Mouse (Mus musculus) layer of hippocampus, postnatal 14 days (tissue): ENCODE measurements around the gene Cyp2c69. TPM values are rescaled to one million over a fixed set of nuclear protein-coding genes. Genes with fewer than 3 reads are reported as not detected.
"Not testable (repeated sequence)": the region's sequence is repeated elsewhere in the genome, so short reads cannot be mapped to it uniquely, and the experiment has no call there.

Source experiments
- DNase-seq, 2 experiments: peaks; one replicate each; pipeline ENCODE4 v3.0.0; 2021 to 2022; ENCODE audit warnings: low spot score in 2 of 2, mixed read lengths in 1 of 2
- long read RNA-seq, 2 experiments: library from polyadenylated mRNA; stranded (forward); transcript quantifications; one replicate each; pipeline ENCODE4 v2.0.0; 2021
- total RNA-seq, 2 experiments: library from RNA; stranded (reverse); gene quantifications; 2 replicates each; pipeline ENCODE4 v1.2.3; 2021

Cyp2c69 gene
- not detected for total RNA-seq
- long read RNA-seq, experiment 1: 0 reads
- long read RNA-seq, experiment 2: 0 reads

DNA sequence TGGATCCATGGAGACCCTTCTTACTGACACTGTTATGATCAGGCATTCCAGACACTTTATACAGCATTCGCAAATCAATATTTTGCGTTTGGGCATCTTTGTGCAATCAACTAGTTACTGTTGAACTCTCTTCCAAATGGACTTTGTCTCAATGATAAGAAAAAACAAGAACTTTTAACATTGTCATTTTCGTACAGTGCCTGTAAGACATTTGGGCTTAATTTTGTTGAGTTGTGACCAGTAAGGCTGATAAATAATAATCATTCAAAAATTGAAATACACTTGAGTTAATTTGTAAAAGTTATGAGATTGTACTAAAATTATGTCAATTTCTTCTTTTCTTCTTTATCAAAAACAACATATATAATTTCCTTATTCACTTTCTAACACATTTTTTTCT is at the start of gene Cyp2c69:
Gene Cyp2c69, minus strand, starts transcription at position 101 of the 400 bp plus-strand sequence.
- not testable (repeated sequence) for DNase-seq

DNA sequence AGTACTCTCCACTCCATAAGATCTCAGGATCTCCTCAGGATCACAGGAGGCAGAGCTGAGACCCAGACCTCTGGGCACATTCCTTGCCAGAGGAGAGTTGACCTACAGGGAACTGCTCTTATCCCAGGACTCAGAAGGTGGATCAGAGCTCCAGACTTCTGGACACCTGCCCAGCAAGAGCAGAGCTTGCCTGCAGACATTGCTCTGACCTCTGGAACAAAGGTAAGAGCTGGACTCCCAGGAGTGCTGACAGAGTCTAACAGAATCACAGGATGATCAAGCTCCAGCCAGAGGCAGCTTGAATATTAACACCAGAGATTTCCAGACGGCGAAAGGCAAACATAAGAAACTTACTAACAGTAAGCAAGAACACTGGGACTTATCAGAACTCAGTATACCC is 48.8 kb upstream of the Cyp2c69 start:
- no peak for DNase-seq

DNA sequence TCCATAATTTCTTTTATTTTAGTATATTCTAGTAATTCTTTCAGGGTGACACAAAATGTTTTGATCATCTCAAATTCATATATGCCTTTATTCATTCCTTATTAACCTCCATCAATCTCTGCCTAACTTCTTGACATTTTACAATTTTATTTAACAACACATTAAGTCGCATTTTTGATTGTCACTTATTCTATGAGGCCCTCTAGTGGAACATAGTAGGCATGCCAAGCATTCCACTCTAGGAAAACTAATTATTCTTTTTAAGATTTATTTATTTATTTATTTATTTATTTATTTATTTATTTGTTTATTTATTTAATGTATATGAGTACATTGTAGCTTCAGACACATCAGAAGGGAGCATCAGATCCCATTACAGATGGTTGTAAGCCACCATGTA is 43.4 kb upstream of the Cyp2c69 start:
- no peak for DNase-seq

DNA sequence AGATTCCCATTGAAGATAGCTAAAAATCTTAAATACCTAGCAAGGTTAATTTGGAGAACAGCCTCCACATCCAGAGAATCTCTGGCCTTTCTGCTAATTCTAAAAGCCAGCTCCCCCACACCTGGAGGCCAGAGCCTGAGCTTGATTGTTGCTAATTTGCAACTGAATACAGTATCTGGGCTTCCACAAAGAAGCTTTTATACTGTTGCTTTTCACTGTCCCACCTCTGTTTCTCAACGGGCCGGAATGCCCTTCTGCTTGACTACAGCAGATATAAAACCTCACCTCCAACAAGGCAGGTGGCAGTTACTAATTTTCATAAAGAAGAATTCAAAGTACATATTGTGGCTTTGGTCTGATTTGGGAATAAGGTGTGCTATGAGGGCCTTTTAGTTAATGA is 15.1 kb upstream of the Cyp2c69 start:
- no peak for DNase-seq

DNA sequence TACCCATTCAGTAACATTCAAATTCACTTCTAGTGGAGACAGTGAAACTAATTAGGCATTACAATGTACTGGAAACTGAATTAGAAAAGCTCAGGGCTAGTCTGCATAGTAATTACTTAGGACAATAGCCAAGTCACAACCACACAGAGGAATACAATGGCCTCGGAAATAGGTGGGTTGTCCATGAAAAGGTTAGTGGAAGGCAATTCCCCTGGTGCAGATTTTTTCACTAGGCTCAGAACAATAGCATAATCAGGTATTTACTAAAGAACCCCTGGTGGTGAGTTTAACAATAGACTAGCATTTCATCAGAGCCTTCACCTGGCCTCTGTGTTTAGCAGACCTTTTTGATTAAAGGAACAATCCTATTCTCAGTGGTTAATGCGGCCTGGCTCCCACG is 3.5 kb upstream of the Cyp2c69 start:
- DNase-seq: not testable (repeated sequence)

DNA sequence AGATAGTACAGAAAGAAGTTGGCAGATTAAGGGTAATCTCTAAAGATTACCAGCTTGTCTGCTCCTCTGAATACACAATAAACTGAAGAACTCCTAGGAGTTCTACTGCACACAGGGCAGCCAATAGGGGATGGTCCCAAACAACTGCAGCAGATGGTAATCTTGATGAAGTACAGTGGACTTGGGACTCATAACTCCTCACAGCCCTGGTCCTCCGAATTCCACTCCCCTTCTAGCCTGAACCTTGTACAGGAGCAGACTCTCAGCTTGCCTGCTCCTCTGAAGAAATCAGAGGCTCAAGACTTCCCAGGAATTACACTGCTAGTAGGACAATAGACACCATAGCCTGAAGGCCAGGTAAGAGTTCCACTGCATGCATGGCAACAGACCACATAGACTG is 20.5 kb downstream of the Cyp2c69 start:
- DNase-seq: no peak

DNA sequence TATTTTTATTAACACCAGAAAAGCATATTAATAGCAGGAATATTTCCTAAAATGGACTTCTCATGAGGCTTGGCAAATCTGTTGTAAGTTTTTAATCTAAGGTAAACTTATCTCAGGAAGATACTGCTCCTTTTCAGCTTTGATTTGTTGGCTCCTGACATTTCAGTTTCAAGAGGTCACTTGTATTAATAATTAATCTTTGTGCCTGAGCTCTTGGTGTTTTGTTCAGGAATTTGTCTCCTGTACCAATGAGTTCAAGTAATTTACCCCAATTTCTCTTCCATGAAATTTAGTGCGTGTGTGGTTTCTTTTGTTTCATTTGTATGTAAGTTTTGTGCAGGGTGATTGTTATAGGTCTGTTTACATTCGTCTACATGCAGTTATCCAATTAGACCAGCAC is 65.7 kb downstream of the Cyp2c69 start:
- DNase-seq: not testable (repeated sequence)

DNA sequence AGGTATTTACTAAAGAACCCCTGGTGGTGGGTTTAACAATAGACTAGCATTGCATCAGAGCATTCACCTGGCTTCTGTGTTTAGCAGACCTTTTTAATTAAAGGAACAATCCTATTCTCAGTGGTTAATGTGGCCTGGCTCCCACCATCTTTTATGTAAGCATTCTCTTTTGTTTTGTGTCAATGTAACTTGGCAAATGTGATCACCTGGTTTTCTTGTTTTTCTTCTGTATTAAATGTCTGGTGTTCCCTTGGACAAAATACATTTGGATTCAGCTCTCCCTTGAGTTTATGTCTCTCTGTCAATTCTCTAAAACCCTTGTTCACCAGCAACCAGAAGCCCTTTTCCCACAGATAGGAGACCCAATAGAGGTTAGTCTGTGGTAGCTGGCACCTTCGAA is 70.2 kb downstream of the Cyp2c69 start:
- not testable (repeated sequence) for DNase-seq

DNA sequence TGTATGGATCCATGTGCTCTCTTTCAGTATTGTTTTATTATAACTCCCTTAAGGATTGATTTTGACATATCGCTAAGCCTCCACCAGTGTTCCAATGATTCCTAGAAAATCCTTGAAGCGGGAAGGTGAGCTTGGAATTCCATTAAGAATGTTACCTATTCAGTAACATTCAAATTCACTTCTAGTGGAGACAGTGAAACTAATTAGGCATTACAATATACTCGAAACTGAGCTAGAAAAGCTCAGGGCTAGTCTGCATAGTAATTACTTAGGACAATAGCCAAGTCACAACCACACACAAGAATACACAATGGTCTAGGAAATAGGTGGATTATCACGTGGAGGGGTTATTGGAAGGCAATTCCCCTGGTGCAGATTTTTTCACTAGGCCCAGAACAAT is 70.6 kb downstream of the Cyp2c69 start:
- not testable (repeated sequence) for DNase-seq

DNA sequence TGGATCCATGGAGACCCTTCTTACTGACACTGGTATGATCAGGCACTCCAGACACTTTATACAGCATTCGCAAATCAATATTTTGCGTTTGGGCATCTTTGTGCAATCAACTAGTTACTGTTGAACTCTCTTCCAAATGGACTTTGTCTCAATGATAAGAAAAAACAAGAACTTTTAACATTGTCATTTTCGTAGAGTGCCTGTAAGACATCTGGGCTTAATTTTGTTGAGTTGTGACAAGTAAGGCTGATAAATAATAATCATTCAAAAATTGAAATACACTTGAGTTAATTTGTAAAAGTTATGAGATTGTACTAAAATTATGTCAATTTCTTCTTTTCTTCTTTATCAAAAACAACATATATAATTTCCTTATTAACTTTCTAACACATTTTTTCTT is 73.9 kb downstream of the Cyp2c69 start, which contains the start of gene Cyp2c40:
Gene Cyp2c40, minus strand, starts transcription at position 101 of the 400 bp plus-strand sequence.
- not testable (repeated sequence) for DNase-seq

Other genes starting within 250 kb of the Cyp2c69 start
- gene Cyp2c67, start 237.7 kb downstream of the Cyp2c69 start, total RNA-seq: not detected
- gene Cyp2c68, start 145.7 kb downstream of the Cyp2c69 start, total RNA-seq: not detected
- not detected for gene Cyp2c40, start 74.0 kb downstream of the Cyp2c69 start, total RNA-seq
- not detected for gene Cyp2c37, start 105.6 kb upstream of the Cyp2c69 start, total RNA-seq
- not detected for gene Cyp2c54, start 187.0 kb upstream of the Cyp2c69 start, total RNA-seq
- gene Cyp2c50, start 202.9 kb upstream of the Cyp2c69 start, total RNA-seq: not detected